Mouse (Mus musculus) forebrain, embryonic 11.5 days (tissue): ENCODE results near the gene Slc12a6. TPM values are rescaled to one million over a fixed set of nuclear protein-coding genes. Genes with fewer than 3 reads are reported as not detected.

Experiments used
- ATAC-seq: fragments of 200-750 bp; cut with Nextera tagmentation; replicated peaks from 2 replicates; pipeline ENCODE4 v1.8.0; 2017; ENCODE audit warnings: moderate TSS enrichment; ENCODE audit not compliant: low FRiP score
- DNase-seq: peaks from one replicate; pipeline ENCODE4 v3.0.0-alpha.2; 2017; ENCODE audit warnings: low spot score
- H3K27ac ChIP-seq: fragments of 300-500 bp; sonication (generic); 2 replicates; pipeline ENCODE4 v1.5.1; 2014; ENCODE audit warnings: low read depth, low read length
- H3K27me3 ChIP-seq: fragments of 300-500 bp; sonication (generic); 2 replicates; pipeline ENCODE4 v1.6.1; 2014; ENCODE audit warnings: mild to moderate bottlenecking, low read length, mixed read lengths; ENCODE audit not compliant: control insufficient read depth, insufficient read depth
- H3K36me3 ChIP-seq: fragments of 300-500 bp; sonication (generic); 2 replicates; pipeline ENCODE4 v1.6.1; 2014; ENCODE audit warnings: mild to moderate bottlenecking, low read length, moderate library complexity, mixed read lengths; ENCODE audit not compliant: control insufficient read depth, insufficient read depth
- H3K4me1 ChIP-seq: fragments of 300-500 bp; sonication (generic); replicated peaks from 2 replicates; pipeline ENCODE4 v1.6.1; 2014; ENCODE audit warnings: low read length, mixed read lengths; ENCODE audit not compliant: control insufficient read depth, insufficient read depth
- H3K4me2 ChIP-seq: fragments of 300-500 bp; sonication (generic); 2 replicates; pipeline ENCODE4 v1.6.1; 2014; ENCODE audit warnings: low read depth, mild to moderate bottlenecking, low read length, moderate library complexity, mixed read lengths; ENCODE audit not compliant: severe bottlenecking
- H3K4me3 ChIP-seq: fragments of 300-500 bp; sonication (generic); 2 replicates; pipeline ENCODE4 v1.5.1; 2014; ENCODE audit warnings: low read depth, low read length
- H3K9ac ChIP-seq: fragments of 300-500 bp; sonication (generic); 2 replicates; pipeline ENCODE4 v1.6.1; 2014; ENCODE audit warnings: low read length
- H3K9me3 ChIP-seq: fragments of 300-500 bp; sonication (generic); 2 replicates; pipeline ENCODE4 v1.6.1; 2016; ENCODE audit warnings: low read length, mixed read lengths; ENCODE audit not compliant: control insufficient read depth
- WGBS: fragments of 180-500 bp; shearing (Covaris S2); extraction: QIAGEN DNeasy Blood & Tissue Kit; methylation state at CpG from one replicate; pipeline ENCODE4 v1.1.7; 2014; 5-methylcytosine and 5-hydroxymethylcytosine counted together
- polyA plus RNA-seq: library from polyadenylated mRNA; unstranded; fragments of >200 nt; fragmentation: Nextera tagmentation; extraction: Ambion mirVana; gene quantifications from 2 replicates; pipeline ENCODE4 v1.2.1, GENCODE M21; 2014

The Slc12a6 gene
- polyA plus RNA-seq, result 16.0 and 16.2 TPM in 2 replicates

DNA sequence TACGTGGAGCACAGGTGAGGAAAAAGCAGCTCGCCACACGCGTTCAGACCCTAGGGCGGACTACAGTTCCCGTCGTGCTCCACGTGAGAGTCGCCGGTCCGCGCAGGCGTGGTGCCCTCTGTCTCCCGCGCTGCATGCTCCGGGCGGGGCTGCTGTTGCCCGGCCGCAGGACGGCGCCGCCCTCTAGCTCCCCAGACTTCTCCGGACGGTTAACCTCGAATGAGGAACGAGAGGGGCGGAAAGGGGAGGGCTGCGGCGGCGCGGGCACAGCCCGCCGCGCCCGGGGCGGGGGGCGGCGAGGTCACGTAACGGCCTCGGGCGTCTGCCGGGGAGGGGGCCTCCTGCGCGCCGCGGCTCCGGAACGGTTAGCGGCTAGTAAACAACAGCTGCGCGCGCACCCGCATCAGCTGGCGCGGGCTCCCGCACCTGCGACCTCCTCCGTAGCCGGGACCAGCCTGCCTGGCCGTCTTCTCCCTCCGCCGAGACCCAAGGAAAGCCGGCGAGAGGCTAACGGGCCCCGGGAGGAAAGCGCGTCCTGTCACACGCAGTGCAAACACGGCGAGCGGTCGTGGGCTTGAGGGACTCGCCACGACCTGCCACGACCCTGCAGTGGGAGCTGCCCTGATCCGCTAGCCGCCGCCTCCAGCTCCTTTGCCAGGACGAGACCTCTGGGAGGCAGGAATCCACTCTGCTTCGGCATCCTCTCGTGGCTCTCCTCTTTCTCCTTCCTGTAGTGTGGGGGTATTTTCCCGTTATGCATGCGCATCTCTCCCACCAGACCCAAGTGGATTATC lies at the start of gene Slc12a6:
TSS of gene Slc12a6 (plus strand) at position 378 of the 794 bp plus-strand sequence.
- no peaks in the 10 kb centered on the region for H3K9me3 ChIP-seq
- peak within 1 kb of the TSS; percentile 88 for H3K4me2 ChIP-seq
- peak within 1 kb of the TSS; percentile 73 for H3K4me3 ChIP-seq
- H3K36me3 ChIP-seq, result no peaks in the 10 kb centered on the region
- peak; percentile 95 for DNase-seq
- peak within 1 kb of the TSS; percentile 90 for H3K27ac ChIP-seq
- WGBS, result under 1% methylated on average over 76 of the region's 85 CpGs
- 0 out of 2 replicates have a peak, but pooled peaks cover 2% of the 10 kb centered on the region for H3K4me1 ChIP-seq
- peak within 1 kb of the TSS; percentile 72 for H3K9ac ChIP-seq
- H3K27me3 ChIP-seq, result no peaks in the 10 kb centered on the region
- ATAC-seq, result peak; percentile 94

- ATAC-seq (peak; percentile 61; the same call in 1 of the 2 replicates), DNase-seq (no peak)
- H3K9me3 ChIP-seq, result no peaks in the 10 kb centered on the region
- H3K27me3 ChIP-seq, result no peaks in the 10 kb centered on the region
- WGBS, result 3% methylated on average over 1 of the region's 1 CpGs
- H3K27ac ChIP-seq, result no peak overlapping the region
- no peaks in the 10 kb centered on the region for H3K36me3 ChIP-seq
- H3K4me2 ChIP-seq, result no peak overlapping the region
- H3K4me3 ChIP-seq, result no peak overlapping the region
- H3K9ac ChIP-seq, result no peak overlapping the region
- H3K4me1 ChIP-seq, result no peaks in the 10 kb centered on the region
Observed at GRCm38 (mm10) chr2:112215977-112216376, 49.6 kb upstream of the Slc12a6 start.

GRCm38 (mm10) chr2:112217614-112218013 lies 48.0 kb upstream of the Slc12a6 start:
- WGBS, result 85% methylated on average over 6 of the region's 6 CpGs
- Histone ChIP-seq H3K27me3 (no peaks in the 10 kb centered on the region), H3K4me1 (no peaks in the 10 kb centered on the region), H3K4me2 (no peak overlapping the region), H3K9ac (no peak overlapping the region), H3K4me3 (no peak overlapping the region), H3K9me3 (no peaks in the 10 kb centered on the region), H3K36me3 (no peaks in the 10 kb centered on the region), H3K27ac (no peak overlapping the region)
- ATAC-seq (no peak), DNase-seq (no peak)

DNA sequence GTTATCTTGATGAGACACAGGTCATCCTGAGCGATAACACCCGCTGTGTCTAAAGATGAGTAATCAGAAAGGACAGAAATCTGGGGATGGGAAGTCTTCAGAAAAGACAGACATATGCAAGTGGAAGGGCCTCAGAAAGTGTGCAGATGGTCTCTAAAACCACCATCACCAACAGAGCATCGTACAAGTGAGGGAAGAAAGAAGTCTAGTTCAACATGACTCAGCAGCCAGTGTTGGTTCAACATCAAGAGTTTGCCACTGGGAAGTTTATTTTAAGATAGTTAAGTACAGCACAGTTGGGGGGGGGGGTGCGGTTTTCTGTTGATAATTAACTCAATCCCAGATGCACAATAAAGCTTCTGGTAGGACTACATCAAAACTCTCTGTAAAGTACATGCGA lies 44.7 kb upstream of the Slc12a6 start:
- Histone ChIP-seq H3K4me2 (no peak overlapping the region), H3K4me1 (no peaks in the 10 kb centered on the region), H3K9ac (no peak overlapping the region), H3K36me3 (no peaks in the 10 kb centered on the region), H3K27me3 (no peaks in the 10 kb centered on the region), H3K27ac (no peak overlapping the region), H3K4me3 (no peak overlapping the region), H3K9me3 (no peaks in the 10 kb centered on the region)
- 90% methylated on average over 5 of the region's 5 CpGs for WGBS
- ATAC-seq (no peak), DNase-seq (no peak)

GRCm38 (mm10) chr2:112222607-112223006 lies 43.0 kb upstream of the Slc12a6 start:
- no peak overlapping the region for H3K4me2 ChIP-seq
- H3K9me3 ChIP-seq, result no peaks in the 10 kb centered on the region
- H3K4me3 ChIP-seq, result no peak overlapping the region
- ATAC-seq (no peak), DNase-seq (no peak)
- no peaks in the 10 kb centered on the region for H3K27me3 ChIP-seq
- H3K4me1 ChIP-seq, result no peaks in the 10 kb centered on the region
- H3K36me3 ChIP-seq, result no peaks in the 10 kb centered on the region
- 83% methylated on average over 5 of the region's 5 CpGs for WGBS
- no peak overlapping the region for H3K27ac ChIP-seq
- no peak overlapping the region for H3K9ac ChIP-seq

- Histone ChIP-seq H3K36me3 (no peaks in the 10 kb centered on the region), H3K9me3 (no peaks in the 10 kb centered on the region), H3K27ac (no peak overlapping the region), H3K4me1 (no peaks in the 10 kb centered on the region), H3K27me3 (no peaks in the 10 kb centered on the region), H3K4me2 (no peak overlapping the region), H3K9ac (no peak overlapping the region), H3K4me3 (no peak overlapping the region)
- WGBS, result 71% methylated on average over 4 of the region's 4 CpGs
- no peak for DNase-seq
- no peak for ATAC-seq
Observed at GRCm38 (mm10) chr2:112224356-112224755, 41.3 kb upstream of the Slc12a6 start.

- 84% methylated on average over 1 of the region's 1 CpGs for WGBS
- Histone ChIP-seq H3K9ac (no peak overlapping the region), H3K27me3 (no peaks in the 10 kb centered on the region), H3K9me3 (no peaks in the 10 kb centered on the region), H3K4me2 (no peak overlapping the region), H3K4me3 (no peak overlapping the region), H3K36me3 (no peaks in the 10 kb centered on the region), H3K4me1 (no peaks in the 10 kb centered on the region), H3K27ac (no peak overlapping the region)
- no peak for DNase-seq
- no peak for ATAC-seq
Observed at GRCm38 (mm10) chr2:112232623-112233022, 33.0 kb upstream of the Slc12a6 start.

GRCm38 (mm10) chr2:112236620-112237019 lies 29.0 kb upstream of the Slc12a6 start:
- no peak overlapping the region for H3K4me2 ChIP-seq
- H3K4me3 ChIP-seq, result no peak overlapping the region
- no peak overlapping the region for H3K27ac ChIP-seq
- 83% methylated on average over 2 of the region's 2 CpGs for WGBS
- ATAC-seq (no peak), DNase-seq (peak; percentile 42)
- H3K9ac ChIP-seq, result no peak overlapping the region
- H3K36me3 ChIP-seq, result no peaks in the 10 kb centered on the region
- no peaks in the 10 kb centered on the region; the same call in none of the 2 replicates for H3K4me1 ChIP-seq
- no peaks in the 10 kb centered on the region for H3K27me3 ChIP-seq
- H3K9me3 ChIP-seq, result no peaks in the 10 kb centered on the region

GRCm38 (mm10) chr2:112238006-112238405 lies 27.6 kb upstream of the Slc12a6 start:
- H3K4me1 ChIP-seq, result no peaks in the 10 kb centered on the region; the same call in none of the 2 replicates
- no peaks in the 10 kb centered on the region for H3K9me3 ChIP-seq
- 7% methylated on average over 4 of the region's 4 CpGs for WGBS
- H3K4me2 ChIP-seq, result no peak overlapping the region
- no peak for DNase-seq
- no peak for ATAC-seq
- H3K36me3 ChIP-seq, result no peaks in the 10 kb centered on the region
- H3K27me3 ChIP-seq, result no peaks in the 10 kb centered on the region
- no peak overlapping the region for H3K9ac ChIP-seq
- H3K4me3 ChIP-seq, result no peak overlapping the region
- H3K27ac ChIP-seq, result no peak overlapping the region
